ENCODE assay signal across 15 mouse cellular contexts in the genomic region with DNA sequence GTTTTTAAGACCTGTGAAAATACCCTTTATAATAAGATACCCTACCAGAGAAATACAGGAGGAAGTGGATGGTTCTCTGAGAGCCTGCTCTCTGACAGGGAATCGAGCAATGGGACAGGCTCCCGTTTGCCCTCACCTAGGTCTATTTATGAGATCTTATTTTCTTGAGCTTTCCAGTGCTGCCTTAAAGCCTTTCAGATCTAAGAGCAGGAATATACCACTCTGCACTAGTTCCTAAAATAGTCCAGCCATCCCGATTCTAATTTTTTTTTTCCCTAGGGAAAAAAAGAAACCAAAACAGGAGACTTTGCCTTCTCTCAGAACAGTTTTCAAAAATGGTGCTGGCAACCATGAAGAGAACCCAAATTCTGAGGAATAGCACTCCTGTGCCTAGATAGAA.
"Had no signal": no experiment of that assay in that cellular context is flagged by ENCODE, and none has a peak within 500 bp of the region (broad histone marks: within the 10 kb centered on the region; RNA-seq: fewer than 3 reads in every experiment).

No protein-coding gene starts in this region.

- H3K27me3 ChIP-seq: liver, embryonic 13.5 days had no signal

- DNase-seq: kidney, adult 2 months; kidney, postnatal 25 days; liver, embryonic 13.5 days; lung, adult 2 months; lung, postnatal 14 days; lung, postnatal 4 days; midbrain, embryonic 14.5 days; right cerebral cortex, adult 18-20 months; right cerebral cortex, postnatal 14 days; right cerebral cortex, postnatal 4 days; thymus, adult 2 months; thymus, postnatal 25 days had no signal

- H3K36me3 ChIP-seq: liver, embryonic 13.5 days had no signal

- H3K27ac ChIP-seq: kidney, postnatal 0 days; liver, embryonic 13.5 days; stomach, postnatal 0 days had no signal

- H3K4me3 ChIP-seq: liver, embryonic 13.5 days had no signal

- H3K4me2 ChIP-seq: liver, embryonic 13.5 days; midbrain, embryonic 11.5 days had no signal

- H3K9ac ChIP-seq: liver, embryonic 13.5 days had no signal

- H3K9me3 ChIP-seq: liver, embryonic 13.5 days had no signal

- H3K4me1 ChIP-seq: liver, embryonic 13.5 days had no signal
